Mouse (Mus musculus): ENCODE data around the gene Pnkp. TPM values are rescaled to one million over a fixed set of nuclear protein-coding genes. Genes with fewer than 3 reads are reported as not detected.

Gene Pnkp
- total and polyA plus RNA-seq, 2 experiments from 2014 or later, result 24.5 to 43.6 TPM

- H3K27me3 ChIP-seq (ENCODE audit: control insufficient read depth, insufficient read depth, low read length), result no peaks in the 10 kb centered on the region
These were observed 40.4 kb upstream of the Pnkp start, which contains the start of gene Atf5 for GRCm38 (mm10) chr7:44816470-44817021. Gene Atf5, minus strand, starts transcription at chr7:44816658.

GRCm38 (mm10) chr7:44817441-44817840, 39.5 kb upstream of the Pnkp start:
- Histone ChIP-seq H3K9me3 (replicated peaks; ENCODE audit: control insufficient read depth, low read length) (no peaks in the 10 kb centered on the region), H3K4me1 (ENCODE audit: control insufficient read depth, insufficient read depth) (peaks cover 44% of the 10 kb centered on the region), H3K4me2 (ENCODE audit: low read depth, low read length) (peak overlapping the region; percentile 85), H3K9ac (replicated peaks; ENCODE audit: low read depth, low read length) (peak overlapping the region; percentile 89), H3K4me3 (ENCODE audit: low read depth, low read length) (peak overlapping the region; percentile 78), H3K27ac (ENCODE audit: low read depth) (peak overlapping the region; percentile 98), H3K36me3 (replicated peaks; ENCODE audit: control insufficient read depth, insufficient read depth, low read length) (peaks cover 8% of the 10 kb centered on the region; the same call in 1 of the 2 replicates), H3K27me3 (ENCODE audit: control insufficient read depth, insufficient read depth, low read length) (no peaks in the 10 kb centered on the region)
- TF ChIP-seq EP300 (IDR thresholded peaks at IDR 0.05; ENCODE audit: low read depth) (no peak), CTCF (IDR thresholded peaks at IDR 0.05; ENCODE audit: low read depth) (no peak)
- no peak for ATAC-seq (ENCODE audit: insufficient read depth, low read depth)
- DNase-seq (ENCODE audit: low spot score), result no peak
- 9% methylated on average over 3 of the region's 3 CpGs for WGBS

More at GRCm38 (mm10) chr7:44816470-44817021, 40.4 kb upstream of the Pnkp start, which contains the start of gene Atf5:
- Histone ChIP-seq H3K4me3 (ENCODE audit: low read depth, low read length) (peak within 1 kb of the TSS; percentile 78), H3K9me3 (replicated peaks; ENCODE audit: control insufficient read depth, low read length) (no peaks in the 10 kb centered on the region), H3K4me2 (ENCODE audit: low read depth, low read length) (peak within 1 kb of the TSS; percentile 85), H3K9ac (replicated peaks; ENCODE audit: low read depth, low read length) (peak within 1 kb of the TSS; percentile 89), H3K4me1 (ENCODE audit: control insufficient read depth, insufficient read depth) (peaks cover 41% of the 10 kb centered on the region), H3K36me3 (replicated peaks; ENCODE audit: control insufficient read depth, insufficient read depth, low read length) (peaks cover 8% of the 10 kb centered on the region; the same call in 1 of the 2 replicates), H3K27ac (ENCODE audit: low read depth) (peak within 1 kb of the TSS; percentile 98)
- peak; percentile 19 for ATAC-seq (ENCODE audit: insufficient read depth, low read depth)
- WGBS, result under 1% methylated on average over 41 of the region's 57 CpGs
- peak; percentile 47 for DNase-seq (ENCODE audit: low spot score)
- TF ChIP-seq CTCF (IDR thresholded peaks at IDR 0.05; ENCODE audit: low read depth), result no peak
- no peak; the same call in 1 of the 2 replicates for TF ChIP-seq EP300 (IDR thresholded peaks at IDR 0.05; ENCODE audit: low read depth)

GRCm38 (mm10) chr7:44818164-44818563, 38.8 kb upstream of the Pnkp start:
- ATAC-seq (ENCODE audit: insufficient read depth, low read depth) (no peak), DNase-seq (ENCODE audit: low spot score) (no peak)

GRCm38 (mm10) chr7:44818751-44819235, 38.1 kb upstream of the Pnkp start:
- Histone ChIP-seq H3K27me3 (ENCODE audit: control insufficient read depth, insufficient read depth, low read length) (no peaks in the 10 kb centered on the region), H3K4me2 (ENCODE audit: low read depth, low read length) (peak overlapping the region; percentile 85), H3K4me1 (ENCODE audit: control insufficient read depth, insufficient read depth) (peaks cover 44% of the 10 kb centered on the region), H3K27ac (ENCODE audit: low read depth) (peak overlapping the region; percentile 48; the same call in 1 of the 2 replicates), H3K9me3 (replicated peaks; ENCODE audit: control insufficient read depth, low read length) (no peaks in the 10 kb centered on the region), H3K4me3 (ENCODE audit: low read depth, low read length) (peak overlapping the region; percentile 78), H3K9ac (replicated peaks; ENCODE audit: low read depth, low read length) (peak overlapping the region; percentile 34), H3K36me3 (replicated peaks; ENCODE audit: control insufficient read depth, insufficient read depth, low read length) (no peaks in the 10 kb centered on the region)
- WGBS, result 29% methylated on average over 6 of the region's 6 CpGs
- ATAC-seq (ENCODE audit: insufficient read depth, low read depth), result no peak
- DNase-seq (ENCODE audit: low spot score), result no peak
- TF ChIP-seq CTCF (IDR thresholded peaks at IDR 0.05; ENCODE audit: low read depth), result no peak
- TF ChIP-seq EP300 (IDR thresholded peaks at IDR 0.05; ENCODE audit: low read depth), result no peak

More at GRCm38 (mm10) chr7:44818164-44818563, 38.8 kb upstream of the Pnkp start:
- TF ChIP-seq CTCF (IDR thresholded peaks at IDR 0.05; ENCODE audit: low read depth), result no peak
- no peak for TF ChIP-seq EP300 (IDR thresholded peaks at IDR 0.05; ENCODE audit: low read depth)
- Histone ChIP-seq H3K9ac (replicated peaks; ENCODE audit: low read depth, low read length) (no peak overlapping the region), H3K9me3 (replicated peaks; ENCODE audit: control insufficient read depth, low read length) (no peaks in the 10 kb centered on the region), H3K4me3 (ENCODE audit: low read depth, low read length) (peak overlapping the region; percentile 78), H3K27me3 (ENCODE audit: control insufficient read depth, insufficient read depth, low read length) (no peaks in the 10 kb centered on the region), H3K4me1 (ENCODE audit: control insufficient read depth, insufficient read depth) (peaks cover 44% of the 10 kb centered on the region), H3K27ac (ENCODE audit: low read depth) (peak overlapping the region; percentile 98), H3K36me3 (replicated peaks; ENCODE audit: control insufficient read depth, insufficient read depth, low read length) (0 out of 2 replicates have a peak, but pooled peaks cover under 1% of the 10 kb centered on the region), H3K4me2 (ENCODE audit: low read depth, low read length) (peak overlapping the region; percentile 85)
- WGBS, result 10% methylated on average over 2 of the region's 2 CpGs

- TF ChIP-seq EP300 (IDR thresholded peaks at IDR 0.05; ENCODE audit: low read depth), result no peak
- no peak for TF ChIP-seq CTCF (IDR thresholded peaks at IDR 0.05; ENCODE audit: low read depth)
- Histone ChIP-seq H3K4me3 (ENCODE audit: low read depth, low read length) (peak overlapping the region; percentile 78; the same call in 1 of the 2 replicates), H3K27ac (ENCODE audit: low read depth) (peak overlapping the region; percentile 48; the same call in 1 of the 2 replicates), H3K4me1 (ENCODE audit: control insufficient read depth, insufficient read depth) (peaks cover 44% of the 10 kb centered on the region), H3K27me3 (ENCODE audit: control insufficient read depth, insufficient read depth, low read length) (no peaks in the 10 kb centered on the region), H3K9me3 (replicated peaks; ENCODE audit: control insufficient read depth, low read length) (no peaks in the 10 kb centered on the region), H3K9ac (replicated peaks; ENCODE audit: low read depth, low read length) (peak overlapping the region; percentile 34; the same call in 1 of the 2 replicates), H3K36me3 (replicated peaks; ENCODE audit: control insufficient read depth, insufficient read depth, low read length) (no peaks in the 10 kb centered on the region), H3K4me2 (ENCODE audit: low read depth, low read length) (peak overlapping the region; percentile 85)
- WGBS, result 82% methylated on average over 2 of the region's 2 CpGs
- no peak for DNase-seq (ENCODE audit: low spot score)
- no peak for ATAC-seq (ENCODE audit: insufficient read depth, low read depth)
These were observed 37.5 kb upstream of the Pnkp start for GRCm38 (mm10) chr7:44819391-44819790.

Measured in heart, postnatal 0 days (tissue).